Mouse (Mus musculus) retina, embryonic 14.5 days (tissue): Measurements from ENCODE around the gene Olig1.

Source experiments
- DNase-seq: peaks from one replicate; pipeline ENCODE4 v3.0.0-alpha.2; 2015; ENCODE audit warnings: low spot score

Gene Olig1

DNA sequence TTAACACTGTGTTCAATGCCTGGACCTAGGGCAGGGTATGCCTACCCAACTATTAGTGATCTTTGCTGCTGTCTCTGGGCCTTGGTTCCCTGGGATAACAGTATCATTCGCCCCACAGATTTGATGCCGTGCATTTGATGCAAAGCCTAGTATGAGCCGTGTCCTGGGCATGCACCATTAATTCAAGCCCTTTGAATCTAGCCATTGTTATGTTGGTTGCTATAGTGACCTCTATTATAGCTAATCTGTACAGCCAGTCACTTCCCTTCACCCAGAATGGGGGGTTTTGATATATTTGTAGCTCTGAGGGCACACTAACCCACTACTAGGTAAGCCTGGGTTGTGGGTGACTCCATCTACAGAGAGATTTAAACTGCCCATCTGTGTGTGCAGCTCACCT lies 40.3 kb downstream of the Olig1 start:
- no peak for DNase-seq

GRCm38 (mm10) chr16:91312921-91313320 lies 43.3 kb downstream of the Olig1 start:
- no peak for DNase-seq

GRCm38 (mm10) chr16:91314114-91314775 lies 44.7 kb downstream of the Olig1 start:
- peak; percentile 94 for DNase-seq

GRCm38 (mm10) chr16:91320191-91320590 lies 50.6 kb downstream of the Olig1 start:
- no peak for DNase-seq

- DNase-seq, result peak; percentile 66
Observed at GRCm38 (mm10) chr16:91320608-91321007, 51.0 kb downstream of the Olig1 start.
